Mouse (Mus musculus) G1E (cell line): ENCODE measurements at regions not wholly inside any gene's neighbourhood (a gene's known extent, or its start where the extent isn't known, plus 50 kb on each side); places are given as distances from the start of the nearest gene placed in this dataset.

ENCODE experiments used
- ATAC-seq: 2 replicates; pipeline ENCODE4 v1.8.0; 2016; ENCODE audit warnings: mild to moderate bottlenecking; ENCODE audit not compliant: insufficient number of reproducible peaks, poor library complexity, low FRiP score, severe bottlenecking; ENCODE audit errors: extremely low read depth
- DNase-seq: peaks from one replicate; pipeline ENCODE4 v3.0.0; 2012; ENCODE audit warnings: low spot score
- H3K27me3 ChIP-seq: 2 replicates; pipeline ENCODE4 v1.6.1; 2012; ENCODE audit warnings: mild to moderate bottlenecking, low read length, inconsistent platforms; ENCODE audit not compliant: insufficient read depth
- H3K36me3 ChIP-seq: replicated peaks from 2 replicates; pipeline ENCODE3; 2012; ENCODE audit warnings: mild to moderate bottlenecking, inconsistent platforms
- H3K4me1 ChIP-seq: 2 replicates; pipeline ENCODE4 v1.6.1; 2012; ENCODE audit warnings: low read depth, low read length, inconsistent platforms, mixed read lengths; ENCODE audit not compliant: insufficient read depth
- H3K4me3 ChIP-seq: 2 replicates; pipeline ENCODE4 v1.5.1; 2012; ENCODE audit warnings: low read depth, mild to moderate bottlenecking, inconsistent platforms, low read length, moderate library complexity, mixed read lengths
- H3K9me3 ChIP-seq: replicated peaks from 2 replicates; pipeline ENCODE4 v1.6.1; 2012; ENCODE audit warnings: inconsistent platforms
- CTCF ChIP-seq: IDR thresholded peaks from 2 replicates; pipeline ENCODE4 v1.5.1; 2012; ENCODE audit warnings: low read depth, low read length, inconsistent platforms, mixed read lengths
- GATA1 ChIP-seq: IDR thresholded peaks from 2 replicates; pipeline ENCODE4 v1.6.1; 2012; ENCODE audit warnings: borderline replicate concordance, low read length, inconsistent platforms, mixed read lengths
- GATA2 ChIP-seq: IDR thresholded peaks from 2 replicates; pipeline ENCODE4 v1.6.1; 2012; ENCODE audit warnings: low read depth, low read length, inconsistent platforms, borderline replicate concordance
- POLR2AphosphoS5 ChIP-seq: IDR thresholded peaks from 2 replicates; pipeline ENCODE4 v1.6.1; 2012; ENCODE audit warnings: low read depth, low read length, inconsistent platforms; ENCODE audit not compliant: insufficient replicate concordance
- TAL1 ChIP-seq: conservative IDR thresholded peaks from 2 replicates; pipeline ENCODE4 v1.6.1; 2012; ENCODE audit warnings: low read depth, low read length, inconsistent platforms, mixed read lengths

GRCm38 (mm10) chr10:117570971-117571861 is 58.1 kb upstream of the Cpm start:
- Histone ChIP-seq H3K9me3 (peaks cover 2% of the 10 kb centered on the region; the same call in 1 of the 2 replicates), H3K27me3 (0 out of 2 replicates have a peak, but pooled peaks cover 3% of the 10 kb centered on the region), H3K4me1 (no peaks in the 10 kb centered on the region), H3K36me3 (no peaks in the 10 kb centered on the region), H3K4me3 (no peak overlapping the region)
- DNase-seq (no peak), ATAC-seq (no peak)
- TF ChIP-seq GATA1 (no peak), GATA2 (no peak), POLR2AphosphoS5 (no peak), CTCF (no peak), TAL1 (no peak)

- no peaks in the 10 kb centered on the region for H3K36me3 ChIP-seq
These were observed 59.0 kb upstream of the Cpm start for GRCm38 (mm10) chr10:117570091-117570970.

GRCm38 (mm10) chr10:117569301-117570079 is 59.8 kb upstream of the Cpm start:
- Histone ChIP-seq H3K27me3 (0 out of 2 replicates have a peak, but pooled peaks cover 3% of the 10 kb centered on the region), H3K4me3 (no peak overlapping the region), H3K9me3 (peaks cover 3% of the 10 kb centered on the region; the same call in 1 of the 2 replicates), H3K4me1 (no peaks in the 10 kb centered on the region), H3K36me3 (no peaks in the 10 kb centered on the region)
- DNase-seq (no peak), ATAC-seq (no peak)
- TF ChIP-seq TAL1, result no peak
- TF ChIP-seq CTCF, result no peak
- no peak for TF ChIP-seq GATA2
- TF ChIP-seq GATA1, result no peak
- no peak for TF ChIP-seq POLR2AphosphoS5

More at GRCm38 (mm10) chr10:117570091-117570970, 59.0 kb upstream of the Cpm start:
- H3K27me3 ChIP-seq, result 0 out of 2 replicates have a peak, but pooled peaks cover 3% of the 10 kb centered on the region
- peaks cover 3% of the 10 kb centered on the region; the same call in 1 of the 2 replicates for H3K9me3 ChIP-seq
- DNase-seq (no peak), ATAC-seq (no peak)
- no peaks in the 10 kb centered on the region for H3K4me1 ChIP-seq
- TF ChIP-seq GATA2 (no peak), TAL1 (no peak), POLR2AphosphoS5 (no peak), CTCF (no peak), GATA1 (no peak)
- no peak overlapping the region for H3K4me3 ChIP-seq

- Histone ChIP-seq H3K4me3 (no peak overlapping the region), H3K4me1 (no peaks in the 10 kb centered on the region), H3K36me3 (no peaks in the 10 kb centered on the region), H3K9me3 (peaks cover 3% of the 10 kb centered on the region; the same call in 1 of the 2 replicates), H3K27me3 (0 out of 2 replicates have a peak, but pooled peaks cover 3% of the 10 kb centered on the region)
- DNase-seq (no peak), ATAC-seq (no peak)
- TF ChIP-seq TAL1 (no peak), POLR2AphosphoS5 (no peak), GATA2 (no peak), CTCF (no peak), GATA1 (no peak)
These were observed 60.6 kb upstream of the Cpm start for GRCm38 (mm10) chr10:117568472-117569300.

- ATAC-seq (no peak), DNase-seq (no peak)
- no peak for TF ChIP-seq GATA2
- no peak for TF ChIP-seq CTCF
- TF ChIP-seq TAL1, result no peak
- no peak for TF ChIP-seq POLR2AphosphoS5
- TF ChIP-seq GATA1, result no peak
- no peaks in the 10 kb centered on the region for H3K4me1 ChIP-seq
- H3K4me3 ChIP-seq, result no peak overlapping the region
- H3K36me3 ChIP-seq, result no peaks in the 10 kb centered on the region
- H3K27me3 ChIP-seq, result 0 out of 2 replicates have a peak, but pooled peaks cover 3% of the 10 kb centered on the region
- H3K9me3 ChIP-seq, result peaks cover 3% of the 10 kb centered on the region; the same call in 1 of the 2 replicates
These were observed 61.2 kb upstream of the Cpm start for GRCm38 (mm10) chr10:117568138-117568387.
